Mouse (Mus musculus) limb, embryonic 12.5 days (tissue): Measurements from ENCODE around the gene Kcnd2. TPM values are rescaled to one million over a fixed set of nuclear protein-coding genes. Genes with fewer than 3 reads are reported as not detected.
"Not testable (repeated sequence)": the region's sequence is repeated elsewhere in the genome, so short reads cannot be mapped to it uniquely, and the experiment has no call there.

ENCODE experiments used
- ATAC-seq: fragments of 200-750 bp; cut with Nextera tagmentation; 2 replicates; pipeline ENCODE4 v1.8.0; 2017; ENCODE audit warnings: low read depth, moderate TSS enrichment; ENCODE audit not compliant: insufficient number of reproducible peaks, insufficient read depth, low FRiP score, low TSS enrichment
- H3K27ac ChIP-seq: fragments of 300-500 bp; sonication (generic); 2 replicates; pipeline ENCODE4 v1.5.1; 2016; ENCODE audit warnings: mild to moderate bottlenecking, moderate library complexity
- H3K27me3 ChIP-seq: fragments of 300-500 bp; sonication (generic); 2 replicates; pipeline ENCODE4 v1.6.1; 2016; ENCODE audit warnings: mild to moderate bottlenecking, moderate library complexity
- H3K36me3 ChIP-seq: fragments of 300-500 bp; sonication (generic); 2 replicates; pipeline ENCODE4 v1.6.1; 2016; ENCODE audit warnings: mild to moderate bottlenecking, moderate library complexity
- H3K4me1 ChIP-seq: fragments of 300-500 bp; sonication (generic); replicated peaks from 2 replicates; pipeline ENCODE4 v1.6.1; 2016
- H3K4me2 ChIP-seq: fragments of 300-500 bp; sonication (generic); 2 replicates; pipeline ENCODE4 v1.6.1; 2016; ENCODE audit warnings: mild to moderate bottlenecking, moderate library complexity
- H3K4me3 ChIP-seq: fragments of 300-500 bp; sonication (generic); replicated peaks from 2 replicates; pipeline ENCODE4 v1.5.1; 2016; ENCODE audit warnings: mild to moderate bottlenecking
- H3K9ac ChIP-seq: fragments of 300-500 bp; sonication (generic); replicated peaks from 2 replicates; pipeline ENCODE4 v1.6.1; 2016; ENCODE audit warnings: mild to moderate bottlenecking, moderate library complexity
- H3K9me3 ChIP-seq: fragments of 300-500 bp; sonication (generic); 2 replicates; pipeline ENCODE4 v1.6.1; 2016; ENCODE audit warnings: mild to moderate bottlenecking, moderate library complexity
- WGBS: fragments of 180-500 bp; shearing (Covaris S2); methylation state at CpG from one replicate; pipeline ENCODE4 v1.1.7; 2016; 5-methylcytosine and 5-hydroxymethylcytosine counted together
- polyA plus RNA-seq: library from polyadenylated mRNA; unstranded; fragments of >200 nt; fragmentation: Nextera tagmentation; extraction: Ambion mirVana; gene quantifications from 2 replicates; pipeline ENCODE4 v1.2.1, GENCODE M21; 2016

The Kcnd2 gene
- polyA plus RNA-seq, 1 experiment from 2014 or later: 2.3 TPM

- no peak overlapping the region for H3K27ac ChIP-seq
- H3K9me3 ChIP-seq: no peaks in the 10 kb centered on the region
- H3K4me1 ChIP-seq: no peaks in the 10 kb centered on the region
- H3K27me3 ChIP-seq: no peaks in the 10 kb centered on the region
- H3K4me2 ChIP-seq: no peak overlapping the region
- H3K4me3 ChIP-seq: no peak overlapping the region
- H3K9ac ChIP-seq: no peak overlapping the region
- WGBS: 77% methylated on average over 6 of the region's 6 CpGs
- H3K36me3 ChIP-seq: no peaks in the 10 kb centered on the region
- ATAC-seq: no peak
Observed at GRCm38 (mm10) chr6:21277343-21277933, 62.1 kb downstream of the Kcnd2 start.

- Histone ChIP-seq H3K27me3 (no peaks in the 10 kb centered on the region), H3K4me2 (no peak overlapping the region), H3K4me1 (no peaks in the 10 kb centered on the region), H3K9me3 (no peaks in the 10 kb centered on the region), H3K4me3 (no peak overlapping the region), H3K9ac (no peak overlapping the region), H3K27ac (no peak overlapping the region), H3K36me3 (no peaks in the 10 kb centered on the region)
- whole genome bisulfite sequencing: 93% methylated on average over 4 of the region's 4 CpGs
- ATAC-seq: no peak
Observed at GRCm38 (mm10) chr6:21304943-21305342, 89.6 kb downstream of the Kcnd2 start.

- H3K27me3 ChIP-seq: no peaks in the 10 kb centered on the region
- WGBS: 74% methylated on average over 3 of the region's 3 CpGs
- H3K27ac ChIP-seq: no peak overlapping the region
- no peaks in the 10 kb centered on the region for H3K36me3 ChIP-seq
- no peak for ATAC-seq
- no peaks in the 10 kb centered on the region for H3K4me1 ChIP-seq
- H3K4me2 ChIP-seq: no peak overlapping the region
- no peak overlapping the region for H3K4me3 ChIP-seq
- H3K9ac ChIP-seq: no peak overlapping the region
- no peaks in the 10 kb centered on the region for H3K9me3 ChIP-seq
Observed at GRCm38 (mm10) chr6:21310159-21310558, 94.9 kb downstream of the Kcnd2 start.

GRCm38 (mm10) chr6:21321407-21321806 is 106.1 kb downstream of the Kcnd2 start:
- no peak overlapping the region for H3K27ac ChIP-seq
- ATAC-seq: no peak
- WGBS: 91% methylated on average over 6 of the region's 6 CpGs
- H3K4me1 ChIP-seq: no peaks in the 10 kb centered on the region
- no peaks in the 10 kb centered on the region for H3K9me3 ChIP-seq
- H3K4me2 ChIP-seq: no peak overlapping the region
- H3K9ac ChIP-seq: no peak overlapping the region
- H3K36me3 ChIP-seq: no peaks in the 10 kb centered on the region
- no peaks in the 10 kb centered on the region for H3K27me3 ChIP-seq
- H3K4me3 ChIP-seq: no peak overlapping the region

GRCm38 (mm10) chr6:21322211-21322610 is 106.9 kb downstream of the Kcnd2 start:
- ATAC-seq: no peak
- Histone ChIP-seq H3K27me3 (no peaks in the 10 kb centered on the region), H3K9me3 (no peaks in the 10 kb centered on the region), H3K36me3 (no peaks in the 10 kb centered on the region), H3K9ac (no peak overlapping the region), H3K4me1 (no peaks in the 10 kb centered on the region), H3K4me2 (no peak overlapping the region), H3K27ac (no peak overlapping the region), H3K4me3 (no peak overlapping the region)
- WGBS: 77% methylated on average over 4 of the region's 4 CpGs

GRCm38 (mm10) chr6:21325251-21325650 is 109.9 kb downstream of the Kcnd2 start:
- Histone ChIP-seq H3K27ac (no peak overlapping the region), H3K27me3 (no peaks in the 10 kb centered on the region), H3K9ac (no peak overlapping the region), H3K4me3 (no peak overlapping the region), H3K4me1 (no peaks in the 10 kb centered on the region), H3K9me3 (no peaks in the 10 kb centered on the region), H3K36me3 (no peaks in the 10 kb centered on the region), H3K4me2 (no peak overlapping the region)
- ATAC-seq: no peak
- 35% methylated on average over 1 of the region's 1 CpGs for WGBS

- ATAC-seq: peak; percentile 66; the same call in 1 of the 2 replicates
- Histone ChIP-seq H3K4me3 (no peak overlapping the region), H3K4me1 (no peaks in the 10 kb centered on the region), H3K36me3 (no peaks in the 10 kb centered on the region), H3K4me2 (no peak overlapping the region), H3K27ac (no peak overlapping the region), H3K9me3 (no peaks in the 10 kb centered on the region), H3K9ac (no peak overlapping the region), H3K27me3 (no peaks in the 10 kb centered on the region)
- 65% methylated on average over 4 of the region's 4 CpGs for WGBS
Observed at GRCm38 (mm10) chr6:21327081-21327737, 111.9 kb downstream of the Kcnd2 start.

- ATAC-seq, H3K27ac ChIP-seq, H3K9ac ChIP-seq, H3K36me3 ChIP-seq, H3K27me3 ChIP-seq, H3K4me2 ChIP-seq, H3K4me1 ChIP-seq, H3K9me3 ChIP-seq, H3K4me3 ChIP-seq: not testable (repeated sequence)
- 81% methylated on average over 3 of the region's 3 CpGs for WGBS
Observed at GRCm38 (mm10) chr6:21385298-21385697, 170.0 kb downstream of the Kcnd2 start.

GRCm38 (mm10) chr6:21391776-21392175 is 176.5 kb downstream of the Kcnd2 start:
- no peak overlapping the region for H3K4me2 ChIP-seq
- no peaks in the 10 kb centered on the region for H3K4me1 ChIP-seq
- H3K36me3 ChIP-seq: no peaks in the 10 kb centered on the region
- no peak for ATAC-seq
- no peak overlapping the region for H3K4me3 ChIP-seq
- no peaks in the 10 kb centered on the region for H3K9me3 ChIP-seq
- no peak overlapping the region for H3K27ac ChIP-seq
- no peaks in the 10 kb centered on the region for H3K27me3 ChIP-seq
- 91% methylated on average over 4 of the region's 4 CpGs for WGBS
- H3K9ac ChIP-seq: no peak overlapping the region

GRCm38 (mm10) chr6:21413656-21414055 is 198.4 kb downstream of the Kcnd2 start:
- 62% methylated on average over 3 of the region's 3 CpGs for WGBS
- ATAC-seq: no peak
- Histone ChIP-seq H3K4me2 (no peak overlapping the region), H3K27ac (no peak overlapping the region), H3K4me3 (no peak overlapping the region), H3K9me3 (no peaks in the 10 kb centered on the region), H3K4me1 (no peaks in the 10 kb centered on the region), H3K36me3 (no peaks in the 10 kb centered on the region), H3K27me3 (no peaks in the 10 kb centered on the region), H3K9ac (no peak overlapping the region)

- no peaks in the 10 kb centered on the region for H3K36me3 ChIP-seq
- no peak overlapping the region for H3K4me2 ChIP-seq
- H3K9me3 ChIP-seq: no peaks in the 10 kb centered on the region
- H3K4me1 ChIP-seq: no peaks in the 10 kb centered on the region
- H3K9ac ChIP-seq: no peak overlapping the region
- no peaks in the 10 kb centered on the region for H3K27me3 ChIP-seq
- no peak for ATAC-seq
- 88% methylated on average over 6 of the region's 6 CpGs for WGBS
- no peak overlapping the region for H3K4me3 ChIP-seq
- H3K27ac ChIP-seq: no peak overlapping the region
Observed at GRCm38 (mm10) chr6:21418246-21418645, 202.9 kb downstream of the Kcnd2 start.
